Mouse (Mus musculus) ES-E14 (cell line): Measurements from ENCODE around the gene Pld1.

Source experiments
- HCFC1 ChIP-seq: IDR thresholded peaks from 2 replicates; pipeline ENCODE4 v1.6.1; 2012; ENCODE audit warnings: low read length, inconsistent platforms, borderline replicate concordance; ENCODE audit not compliant: insufficient read depth
- MAFK ChIP-seq: IDR thresholded peaks from 2 replicates; pipeline ENCODE4 v1.6.1; 2014; ENCODE audit warnings: mild to moderate bottlenecking, low read depth, low read length, inconsistent platforms; ENCODE audit not compliant: insufficient read depth
- ZC3H11A ChIP-seq: IDR thresholded peaks from 2 replicates; pipeline ENCODE4 v1.6.1; 2012; ENCODE audit warnings: low read depth, mild to moderate bottlenecking, inconsistent platforms, low read length, borderline replicate concordance
- ZNF384 ChIP-seq: IDR thresholded peaks from 2 replicates; pipeline ENCODE4 v1.6.1; 2012; ENCODE audit warnings: low read depth, low read length, inconsistent platforms

GRCm38 (mm10) chr3:27929219-27929618, 9.3 kb upstream of the Pld1 start:
- TF ChIP-seq HCFC1 (no peak), ZNF384 (no peak), ZC3H11A (no peak), MAFK (no peak)
